Mouse (Mus musculus) left cerebral cortex, postnatal 4 days (tissue): ENCODE measurements around the gene Zfp329. TPM values are rescaled to one million over a fixed set of nuclear protein-coding genes. Genes with fewer than 3 reads are reported as not detected.

Source experiments
- total RNA-seq, 2 experiments: library from RNA; stranded (reverse); gene quantifications; 2 replicates each; pipeline ENCODE4 v1.2.3; 2021

The Zfp329 gene
- total RNA-seq, 2 experiments from 2014 or later: 25.9 to 26.3 TPM

Other genes with a start within 250 kb of the Zfp329 start
- gene Vmn2r53, start 210.1 kb downstream of the Zfp329 start, total RNA-seq: under 1 TPM; 0.06 to 0.12 TPM
- not detected for gene Vmn2r54, start 178.5 kb downstream of the Zfp329 start, total RNA-seq
- gene Vmn2r55, start 133.9 kb downstream of the Zfp329 start, total RNA-seq: not detected
- under 1 TPM in 1 of 2 experiments, not detected in 1; 0.06 TPM for gene Vmn2r56, start 83.9 kb downstream of the Zfp329 start, total RNA-seq
- 10 to 100 TPM; 28.0 to 32.9 TPM for gene Zscan18, start 15.2 kb downstream of the Zfp329 start, total RNA-seq
- 10 to 100 TPM; 20.7 to 22.7 TPM for gene Zfp110, start 15.9 kb upstream of the Zfp329 start, total RNA-seq
- 10 to 100 TPM in 1 of 2 experiments, 1 to 10 TPM in 1; 9.9 to 10.2 TPM for gene Zfp128, start 62.3 kb upstream of the Zfp329 start, total RNA-seq
- gene Zscan22, start 79.0 kb upstream of the Zfp329 start, total RNA-seq: 10 to 100 TPM; 13.1 to 13.7 TPM
- gene Rps5, start 103.4 kb upstream of the Zfp329 start, total RNA-seq: 100 to 1,000 TPM; 784 to 787 TPM
- 1 to 10 TPM; 1.2 to 1.6 TPM for gene Rnf225, start 108.6 kb upstream of the Zfp329 start, total RNA-seq
- 10 to 100 TPM; 17.5 to 17.8 TPM for gene Zfp324, start 147.0 kb upstream of the Zfp329 start, total RNA-seq
- gene Zfp446, start 159.0 kb upstream of the Zfp329 start, total RNA-seq: 1 to 10 TPM; 8.6 to 9.0 TPM
- gene Slc27a5, start 179.3 kb upstream of the Zfp329 start, total RNA-seq: under 1 TPM; 0.32 to 0.36 TPM
- gene Trim28, start 180.3 kb upstream of the Zfp329 start, total RNA-seq: 100 to 1,000 TPM; 412 to 415 TPM
- 10 to 100 TPM; 35.1 to 36.6 TPM for gene Zbtb45, start 191.2 kb upstream of the Zfp329 start, total RNA-seq
- 100 to 1,000 TPM; 120 to 122 TPM for gene Chmp2a, start 215.9 kb upstream of the Zfp329 start, total RNA-seq
- 100 to 1,000 TPM; 198 to 213 TPM for gene Ube2m, start 219.4 kb upstream of the Zfp329 start, total RNA-seq
- gene Mzf1, start 235.9 kb upstream of the Zfp329 start, total RNA-seq: 10 to 100 TPM; 13.7 to 17.3 TPM